Mouse (Mus musculus) forebrain, embryonic 14.5 days (tissue): ENCODE measurements at regions not wholly inside any gene's neighbourhood (a gene's known extent, or its start where the extent isn't known, plus 50 kb on each side); places are given as distances from the start of the nearest gene placed in this dataset.

Experiments used
- ATAC-seq: fragments of 200-750 bp; cut with Nextera tagmentation; 2 replicates; pipeline ENCODE4 v1.8.0; 2017; ENCODE audit warnings: mild to moderate bottlenecking, moderate library complexity
- DNase-seq: peaks from one replicate; pipeline ENCODE4 v3.0.0-alpha.2; 2015; ENCODE audit warnings: low spot score
- H3K27ac ChIP-seq: fragments of 300-500 bp; sonication (generic); 2 replicates; pipeline ENCODE4 v1.5.1; 2014; ENCODE audit warnings: low read depth, mild to moderate bottlenecking, control low read depth, low read length, moderate library complexity
- H3K27me3 ChIP-seq: fragments of 300-500 bp; sonication (generic); replicated peaks from 2 replicates; pipeline ENCODE4 v1.6.1; 2014; ENCODE audit warnings: low read length, control low read depth, mixed read lengths; ENCODE audit not compliant: control insufficient read depth, insufficient read depth
- H3K36me3 ChIP-seq: fragments of 300-500 bp; sonication (generic); 2 replicates; pipeline ENCODE4 v1.6.1; 2014; ENCODE audit warnings: low read length, control low read depth; ENCODE audit not compliant: control insufficient read depth, insufficient read depth
- H3K4me1 ChIP-seq: fragments of 300-500 bp; sonication (generic); 2 replicates; pipeline ENCODE4 v1.6.1; 2014; ENCODE audit warnings: antibody characterized with exemption, low read length, control low read depth; ENCODE audit not compliant: control insufficient read depth, insufficient read depth
- H3K4me2 ChIP-seq: fragments of 300-500 bp; sonication (generic); 2 replicates; pipeline ENCODE4 v1.6.1; 2014; ENCODE audit warnings: mild to moderate bottlenecking, control low read depth, low read length
- H3K4me3 ChIP-seq: fragments of 300-500 bp; sonication (generic); 2 replicates; pipeline ENCODE4 v1.5.1; 2014; ENCODE audit warnings: low read depth, low read length, control low read depth
- H3K9ac ChIP-seq: fragments of 300-500 bp; sonication (generic); 2 replicates; pipeline ENCODE4 v1.6.1; 2014; ENCODE audit warnings: mild to moderate bottlenecking, low read length, control low read depth, moderate library complexity
- H3K9me3 ChIP-seq: fragments of 300-500 bp; sonication (generic); replicated peaks from 2 replicates; pipeline ENCODE4 v1.6.1; 2016; ENCODE audit warnings: low read length, control low read depth, mixed read lengths; ENCODE audit not compliant: control insufficient read depth
- WGBS: fragments of 180-500 bp; shearing (Covaris S2); extraction: QIAGEN DNeasy Blood & Tissue Kit; methylation state at CpG from one replicate; pipeline ENCODE4 v1.1.7; 2014; 5-methylcytosine and 5-hydroxymethylcytosine counted together

- Histone ChIP-seq H3K9me3 (no peaks in the 10 kb centered on the region), H3K27me3 (no peaks in the 10 kb centered on the region), H3K4me2 (no peak overlapping the region), H3K4me1 (no peaks in the 10 kb centered on the region), H3K4me3 (no peak overlapping the region), H3K9ac (no peak overlapping the region), H3K27ac (no peak overlapping the region), H3K36me3 (no peaks in the 10 kb centered on the region)
- DNase-seq (peak; percentile 44), ATAC-seq (peak; percentile 21; the same call in 1 of the 2 replicates)
- 28% methylated on average over 3 of the region's 3 CpGs for WGBS
Observed at GRCm38 (mm10) chr8:4411126-4411525, 81.7 kb upstream of the Cers4 start.

GRCm38 (mm10) chr8:4411836-4412235 lies 81.0 kb upstream of the Cers4 start:
- 82% methylated on average over 2 of the region's 2 CpGs for WGBS

GRCm38 (mm10) chr8:4413206-4413605 lies 79.6 kb upstream of the Cers4 start:
- DNase-seq = peak; percentile 67

More at GRCm38 (mm10) chr8:4411836-4412235, 81.0 kb upstream of the Cers4 start:
- Histone ChIP-seq H3K4me2 (no peak overlapping the region), H3K9me3 (no peaks in the 10 kb centered on the region), H3K36me3 (no peaks in the 10 kb centered on the region), H3K4me1 (no peaks in the 10 kb centered on the region), H3K4me3 (no peak overlapping the region), H3K27ac (no peak overlapping the region), H3K9ac (no peak overlapping the region), H3K27me3 (no peaks in the 10 kb centered on the region)
- DNase-seq (no peak), ATAC-seq (no peak)

GRCm38 (mm10) chr8:4413764-4414163 lies 79.1 kb upstream of the Cers4 start:
- no peak overlapping the region for H3K4me3 ChIP-seq
- no peaks in the 10 kb centered on the region for H3K9me3 ChIP-seq
- no peaks in the 10 kb centered on the region for H3K27me3 ChIP-seq
- DNase-seq (peak; percentile 73), ATAC-seq (peak; percentile 90)
- no peak overlapping the region for H3K9ac ChIP-seq
- no peaks in the 10 kb centered on the region for H3K36me3 ChIP-seq
- no peak overlapping the region; the same call in 1 of the 2 replicates for H3K27ac ChIP-seq
- no peak overlapping the region for H3K4me2 ChIP-seq
- WGBS = 3% methylated on average over 4 of the region's 4 CpGs
- H3K4me1 ChIP-seq = no peaks in the 10 kb centered on the region

More at GRCm38 (mm10) chr8:4413206-4413605, 79.6 kb upstream of the Cers4 start:
- Histone ChIP-seq H3K27ac (no peak overlapping the region), H3K9me3 (no peaks in the 10 kb centered on the region), H3K27me3 (no peaks in the 10 kb centered on the region), H3K4me2 (no peak overlapping the region), H3K4me3 (no peak overlapping the region), H3K36me3 (no peaks in the 10 kb centered on the region), H3K9ac (no peak overlapping the region), H3K4me1 (no peaks in the 10 kb centered on the region)
- 37% methylated on average over 6 of the region's 6 CpGs for WGBS
- peak; percentile 70 for ATAC-seq

- H3K27me3 ChIP-seq = no peaks in the 10 kb centered on the region
- H3K4me3 ChIP-seq = no peak overlapping the region
- H3K4me1 ChIP-seq = no peaks in the 10 kb centered on the region
- ATAC-seq = no peak
- no peak overlapping the region for H3K9ac ChIP-seq
- no peaks in the 10 kb centered on the region for H3K36me3 ChIP-seq
- WGBS = 87% methylated on average over 3 of the region's 3 CpGs
- DNase-seq = no peak
- H3K9me3 ChIP-seq = no peaks in the 10 kb centered on the region
- H3K4me2 ChIP-seq = no peak overlapping the region
- H3K27ac ChIP-seq = no peak overlapping the region
Observed at GRCm38 (mm10) chr8:4417141-4417540, 75.7 kb upstream of the Cers4 start.

GRCm38 (mm10) chr8:4433161-4433560 lies 59.7 kb upstream of the Cers4 start:
- H3K9me3 ChIP-seq = no peaks in the 10 kb centered on the region
- no peak overlapping the region for H3K9ac ChIP-seq
- WGBS = 36% methylated on average over 2 of the region's 2 CpGs

GRCm38 (mm10) chr8:4436546-4436945 lies 56.3 kb upstream of the Cers4 start:
- no peak overlapping the region for H3K27ac ChIP-seq
- no peak for DNase-seq
- no peak overlapping the region for H3K9ac ChIP-seq
- H3K4me3 ChIP-seq = no peak overlapping the region
- no peak for ATAC-seq
- no peaks in the 10 kb centered on the region for H3K4me1 ChIP-seq
- no peaks in the 10 kb centered on the region for H3K9me3 ChIP-seq
- H3K27me3 ChIP-seq = no peaks in the 10 kb centered on the region
- H3K36me3 ChIP-seq = no peaks in the 10 kb centered on the region
- H3K4me2 ChIP-seq = no peak overlapping the region
- WGBS = 22% methylated on average over 3 of the region's 3 CpGs

More at GRCm38 (mm10) chr8:4433161-4433560, 59.7 kb upstream of the Cers4 start:
- DNase-seq (no peak), ATAC-seq (no peak)
- no peaks in the 10 kb centered on the region for H3K4me1 ChIP-seq
- no peak overlapping the region for H3K4me2 ChIP-seq
- no peaks in the 10 kb centered on the region for H3K36me3 ChIP-seq
- no peak overlapping the region for H3K27ac ChIP-seq
- no peaks in the 10 kb centered on the region for H3K27me3 ChIP-seq
- H3K4me3 ChIP-seq = no peak overlapping the region
